Mouse (Mus musculus) induced T-regulatory cell, adult 2 months (primary cell): ENCODE measurements at regions not wholly inside any gene's neighbourhood (a gene's known extent, or its start where the extent isn't known, plus 50 kb on each side); places are given as distances from the start of the nearest gene placed in this dataset.

Source experiments
- DNase-seq: peaks from one replicate; pipeline ENCODE4 v3.0.0-alpha.2; 2012; ENCODE audit warnings: low read depth

DNA sequence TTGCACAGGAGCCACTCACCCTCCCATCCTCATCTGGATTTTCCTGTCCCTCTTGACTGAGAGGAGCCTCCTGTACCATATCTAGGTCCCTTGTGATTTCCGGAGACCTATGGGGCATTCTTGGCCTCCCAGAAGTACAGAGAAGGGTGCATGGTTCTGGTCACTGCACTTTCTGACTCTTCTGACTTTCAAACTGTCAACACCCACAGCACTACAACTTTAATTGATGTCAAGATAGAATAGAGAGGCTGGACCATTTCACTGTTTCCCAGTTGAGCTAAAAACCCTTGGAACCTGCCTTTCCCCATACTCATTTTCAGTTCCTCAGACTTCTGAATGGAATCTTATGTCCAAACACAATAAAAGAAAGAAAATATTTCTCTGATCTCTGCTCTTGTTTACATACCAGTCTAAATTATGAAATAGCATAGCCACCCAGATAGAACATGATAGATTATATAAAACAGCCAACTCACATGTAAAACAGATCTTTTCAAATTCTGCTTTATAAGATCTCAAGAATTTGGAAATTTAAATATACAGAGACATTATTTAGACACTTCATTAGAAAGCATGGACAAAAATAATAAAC lies 144.2 kb downstream of the Ptger3 start:
- DNase-seq = no peak

DNA sequence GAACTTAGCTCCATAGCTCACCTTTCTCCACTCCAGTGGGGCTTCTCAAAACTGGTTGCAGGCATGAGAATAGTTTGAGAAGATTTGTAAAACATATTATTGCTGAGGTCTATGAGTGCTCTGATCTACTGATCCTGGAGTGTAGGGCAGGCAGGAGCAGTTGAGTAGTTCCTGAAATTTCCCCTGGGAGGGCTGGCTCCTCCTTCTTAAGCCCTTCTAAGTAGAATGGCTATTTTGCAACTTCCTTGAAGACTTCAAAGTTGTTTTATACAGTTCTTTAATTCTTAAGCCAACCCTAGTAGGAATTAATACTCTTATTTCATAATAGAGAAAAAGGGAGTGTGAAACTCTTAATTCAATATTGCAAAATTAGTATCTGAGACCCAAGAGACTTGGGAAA lies 133.3 kb downstream of the Ptger3 start:
- no peak for DNase-seq

DNA sequence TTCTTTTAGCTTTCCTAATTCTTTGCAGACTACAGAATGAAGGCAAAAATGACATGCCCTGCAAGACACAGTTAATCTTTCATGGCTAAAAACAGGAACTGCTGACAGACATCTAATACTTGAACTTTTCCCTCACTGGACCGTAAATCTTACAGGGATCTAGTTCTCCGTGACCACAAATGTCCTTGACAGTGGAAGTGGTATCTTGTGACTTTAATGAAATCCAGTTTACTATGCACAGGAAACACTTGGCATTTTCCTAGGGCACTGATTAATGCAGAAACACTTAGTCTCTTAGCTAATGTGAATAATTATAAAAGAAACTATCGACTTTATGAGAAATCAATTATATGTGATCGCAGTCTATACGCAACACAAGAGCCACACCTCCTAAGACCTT lies 131.8 kb downstream of the Ptger3 start:
- no peak for DNase-seq

DNA sequence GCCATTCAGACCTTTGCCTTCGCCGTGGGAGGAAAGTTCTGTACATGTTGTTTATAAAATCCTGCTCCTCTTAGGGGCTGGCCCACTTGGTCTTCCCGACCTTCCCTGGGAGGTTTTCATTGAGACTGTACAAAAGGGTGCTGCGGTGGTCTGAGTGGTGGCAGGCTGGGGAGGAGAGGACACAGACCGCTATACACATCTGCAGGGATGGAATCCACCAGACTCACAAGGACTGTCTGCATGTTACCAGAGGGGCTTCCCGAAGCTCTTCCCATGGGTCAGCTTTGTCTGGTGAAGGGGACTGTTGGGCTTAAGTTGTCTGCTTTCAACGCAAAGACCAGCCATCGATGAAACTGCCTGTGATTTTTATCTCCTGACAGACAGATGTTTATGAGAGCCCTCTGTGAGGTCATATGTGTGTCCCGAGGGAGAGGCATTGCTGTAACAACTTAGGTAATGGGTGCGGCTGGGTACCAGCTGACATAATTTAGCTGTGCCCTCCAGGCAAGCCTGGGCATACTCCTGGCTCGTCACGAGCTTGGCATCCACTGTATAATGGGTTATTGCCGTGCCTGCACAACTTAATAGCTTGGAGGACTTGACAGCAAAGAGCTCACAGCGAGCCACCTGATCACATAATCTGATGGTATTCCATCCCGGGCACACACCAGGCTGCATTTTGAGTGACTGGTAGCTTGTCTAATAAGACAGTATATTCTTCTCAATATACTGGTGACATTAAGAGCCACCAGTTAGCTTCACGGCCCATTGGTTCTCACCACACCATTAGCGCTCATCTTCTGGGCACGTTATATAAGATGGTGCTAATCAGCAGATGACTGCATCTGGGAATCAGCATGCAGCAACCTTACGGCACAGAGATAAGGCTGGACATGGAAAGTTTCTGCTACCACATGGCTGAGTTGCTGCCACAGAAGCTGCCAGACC lies 128.7 kb downstream of the Ptger3 start:
- DNase-seq = no peak
